Mouse (Mus musculus) heart, embryonic 16.5 days (tissue): ENCODE data around the gene Pkd2. TPM values are rescaled to one million over a fixed set of nuclear protein-coding genes. Genes with fewer than 3 reads are reported as not detected.
"Not testable (repeated sequence)": the region's sequence is repeated elsewhere in the genome, so short reads cannot be mapped to it uniquely, and the experiment has no call there.

Experiments
- ATAC-seq: fragments of 200-750 bp; cut with Nextera tagmentation; replicated peaks from 2 replicates; pipeline ENCODE4 v1.8.0; 2017; ENCODE audit warnings: moderate number of reproducible peaks; ENCODE audit not compliant: insufficient read depth, low FRiP score; ENCODE audit errors: extremely low read depth
- H3K27ac ChIP-seq: fragments of 300-500 bp; sonication (generic); 2 replicates; pipeline ENCODE4 v1.5.1; 2014; ENCODE audit warnings: mild to moderate bottlenecking, low read length, control low read depth, moderate library complexity
- H3K27me3 ChIP-seq: fragments of 300-500 bp; sonication (generic); 2 replicates; pipeline ENCODE4 v1.6.1; 2014; ENCODE audit warnings: low read length, mixed read lengths; ENCODE audit not compliant: control insufficient read depth, insufficient read depth
- H3K36me3 ChIP-seq: fragments of 300-500 bp; sonication (generic); 2 replicates; pipeline ENCODE4 v1.6.1; 2014; ENCODE audit not compliant: control insufficient read depth, insufficient read depth
- H3K4me1 ChIP-seq: fragments of 300-500 bp; sonication (generic); 2 replicates; pipeline ENCODE4 v1.6.1; 2014; ENCODE audit warnings: low read length, mixed read lengths; ENCODE audit not compliant: control insufficient read depth, insufficient read depth
- H3K4me2 ChIP-seq: fragments of 300-500 bp; sonication (generic); 2 replicates; pipeline ENCODE4 v1.6.1; 2014; ENCODE audit warnings: low read depth, mild to moderate bottlenecking, control low read depth, low read length
- H3K4me3 ChIP-seq: fragments of 300-500 bp; sonication (generic); 2 replicates; pipeline ENCODE4 v1.5.1; 2014; ENCODE audit warnings: mild to moderate bottlenecking, control low read depth, low read length
- H3K9ac ChIP-seq: fragments of 300-500 bp; sonication (generic); 2 replicates; pipeline ENCODE4 v1.6.1; 2014; ENCODE audit warnings: low read length, control low read depth
- H3K9me3 ChIP-seq: fragments of 300-500 bp; sonication (generic); replicated peaks from 2 replicates; pipeline ENCODE4 v1.6.1; 2016; ENCODE audit warnings: low read length; ENCODE audit not compliant: control insufficient read depth
- WGBS: fragments of 180-500 bp; shearing (Covaris S2); extraction: QIAGEN DNeasy Blood & Tissue Kit; methylation state at CpG from one replicate; pipeline ENCODE4 v1.1.7; 2014; 5-methylcytosine and 5-hydroxymethylcytosine counted together
- polyA plus RNA-seq: library from polyadenylated mRNA; unstranded; fragments of >200 nt; fragmentation: Nextera tagmentation; extraction: Ambion mirVana; gene quantifications from 2 replicates; pipeline ENCODE4 v1.2.1, GENCODE M21; 2015

The Pkd2 gene
- polyA plus RNA-seq, 1 experiment from 2014 or later = 7.1 TPM

- WGBS = 53% methylated on average over 7 of the region's 7 CpGs
- H3K4me3 ChIP-seq = no peak within 1 kb of the TSS
- no peaks in the 10 kb centered on the region for H3K4me1 ChIP-seq
- no peak within 1 kb of the TSS for H3K27ac ChIP-seq
- H3K9ac ChIP-seq = no peak within 1 kb of the TSS
- no peak within 1 kb of the TSS for H3K4me2 ChIP-seq
- H3K27me3 ChIP-seq = no peaks in the 10 kb centered on the region
- no peaks in the 10 kb centered on the region for H3K36me3 ChIP-seq
- H3K9me3 ChIP-seq = no peaks in the 10 kb centered on the region
- ATAC-seq = no peak
Observed at GRCm38 (mm10) chr5:104434835-104435301, 24.4 kb upstream of the Pkd2 start, which contains the start of gene Spp1. Gene Spp1 (plus strand): TSS chr5:104435118.

- ATAC-seq = no peak
- no peak overlapping the region for H3K27ac ChIP-seq
- H3K36me3 ChIP-seq = no peaks in the 10 kb centered on the region
- H3K4me3 ChIP-seq = no peak overlapping the region
- no peaks in the 10 kb centered on the region for H3K9me3 ChIP-seq
- no peak overlapping the region for H3K9ac ChIP-seq
- H3K4me2 ChIP-seq = no peak overlapping the region
- WGBS = 75% methylated on average over 7 of the region's 7 CpGs
- H3K27me3 ChIP-seq = no peaks in the 10 kb centered on the region
- H3K4me1 ChIP-seq = no peaks in the 10 kb centered on the region
Observed at GRCm38 (mm10) chr5:104436406-104437076, 22.7 kb upstream of the Pkd2 start.

GRCm38 (mm10) chr5:104442396-104442795 is 16.9 kb upstream of the Pkd2 start:
- Histone ChIP-seq H3K4me3 (no peak overlapping the region), H3K4me2 (no peak overlapping the region), H3K36me3 (no peaks in the 10 kb centered on the region), H3K27ac (no peak overlapping the region), H3K9ac (no peak overlapping the region), H3K27me3 (no peaks in the 10 kb centered on the region; the same call in 1 of the 2 replicates), H3K4me1 (no peaks in the 10 kb centered on the region), H3K9me3 (no peaks in the 10 kb centered on the region)
- 69% methylated on average over 6 of the region's 6 CpGs for WGBS
- ATAC-seq = no peak

GRCm38 (mm10) chr5:104442850-104443249 is 16.4 kb upstream of the Pkd2 start:
- no peaks in the 10 kb centered on the region for H3K36me3 ChIP-seq
- no peak overlapping the region for H3K27ac ChIP-seq
- H3K9me3 ChIP-seq = no peaks in the 10 kb centered on the region
- no peak overlapping the region for H3K4me3 ChIP-seq
- no peak overlapping the region for H3K4me2 ChIP-seq
- no peaks in the 10 kb centered on the region for H3K4me1 ChIP-seq
- no peak for ATAC-seq
- peaks cover 2% of the 10 kb centered on the region; the same call in 1 of the 2 replicates for H3K27me3 ChIP-seq
- 72% methylated on average over 1 of the region's 1 CpGs for WGBS
- no peak overlapping the region for H3K9ac ChIP-seq

GRCm38 (mm10) chr5:104446156-104446555 is 13.1 kb upstream of the Pkd2 start:
- Histone ChIP-seq H3K36me3 (no peaks in the 10 kb centered on the region), H3K4me3 (no peak overlapping the region), H3K27ac (no peak overlapping the region), H3K9me3 (no peaks in the 10 kb centered on the region), H3K4me1 (no peaks in the 10 kb centered on the region), H3K4me2 (no peak overlapping the region), H3K9ac (no peak overlapping the region), H3K27me3 (peaks cover 4% of the 10 kb centered on the region; the same call in 1 of the 2 replicates)
- 7% methylated on average over 3 of the region's 3 CpGs for WGBS
- ATAC-seq = peak; percentile 63

- not testable (repeated sequence) for H3K9ac ChIP-seq, H3K36me3 ChIP-seq, H3K27ac ChIP-seq, H3K27me3 ChIP-seq, H3K9me3 ChIP-seq, H3K4me2 ChIP-seq, ATAC-seq, H3K4me1 ChIP-seq, H3K4me3 ChIP-seq
- 20% methylated on average over 6 of the region's 6 CpGs for WGBS
Observed at GRCm38 (mm10) chr5:104448346-104448745, 10.9 kb upstream of the Pkd2 start.

- Histone ChIP-seq H3K4me3 (no peak overlapping the region), H3K9ac (no peak overlapping the region), H3K4me2 (no peak overlapping the region), H3K27ac (no peak overlapping the region), H3K4me1 (no peaks in the 10 kb centered on the region), H3K9me3 (no peaks in the 10 kb centered on the region), H3K36me3 (no peaks in the 10 kb centered on the region), H3K27me3 (peaks cover 4% of the 10 kb centered on the region; the same call in 1 of the 2 replicates)
- no peak for ATAC-seq
- 54% methylated on average over 3 of the region's 3 CpGs for whole genome bisulfite sequencing
Observed at GRCm38 (mm10) chr5:104449491-104449890, 9.8 kb upstream of the Pkd2 start.

GRCm38 (mm10) chr5:104453075-104453474 is 6.2 kb upstream of the Pkd2 start:
- WGBS = 32% methylated on average over 1 of the region's 1 CpGs
- Histone ChIP-seq H3K27me3 (no peaks in the 10 kb centered on the region), H3K27ac (no peak overlapping the region), H3K4me2 (no peak overlapping the region), H3K9me3 (no peaks in the 10 kb centered on the region), H3K36me3 (no peaks in the 10 kb centered on the region), H3K4me3 (no peak overlapping the region), H3K9ac (no peak overlapping the region), H3K4me1 (no peaks in the 10 kb centered on the region)
- no peak for ATAC-seq

- 87% methylated on average over 6 of the region's 6 CpGs for WGBS
- H3K4me3 ChIP-seq = no peak overlapping the region
Observed at GRCm38 (mm10) chr5:104454564-104454963, 4.7 kb upstream of the Pkd2 start.

More at GRCm38 (mm10) chr5:104454564-104454963, 4.7 kb upstream of the Pkd2 start:
- no peaks in the 10 kb centered on the region for H3K9me3 ChIP-seq
- H3K4me1 ChIP-seq = peaks cover 3% of the 10 kb centered on the region; the same call in 1 of the 2 replicates
- no peak for ATAC-seq
- H3K4me2 ChIP-seq = no peak overlapping the region
- no peaks in the 10 kb centered on the region for H3K27me3 ChIP-seq
- no peak overlapping the region for H3K9ac ChIP-seq
- no peaks in the 10 kb centered on the region for H3K36me3 ChIP-seq
- H3K27ac ChIP-seq = no peak overlapping the region
